ENCODE assay signal across 7 mouse cellular contexts in genomic region chr1:33739302-33739701, GRCm38 (mm10). TPM values are rescaled to one million over a fixed set of nuclear protein-coding genes. Genes with fewer than 3 reads are reported as not detected.
DNase-seq lines count a peak whose midpoint lies in the region; ATAC-seq and TF ChIP-seq lines count a peak whose summit lies in the region.

No protein-coding gene starts in this region.

- no peak for DNase-seq in Patski (ENCODE audit: low read depth, low spot score)
- peak; percentile 85 to 87 for DNase-seq in cerebellum, adult 18-20 months
- DNase-seq in forelimb bud, embryonic 11.5 days (ENCODE audit: low read depth, low spot score), result peak; percentile 84
- DNase-seq in induced T-regulatory cell, adult 2 months (ENCODE audit: low read depth), result peak; percentile 90
- peak; percentile 47 to 92 for DNase-seq in left cerebral cortex, adult 9 months (ENCODE audit: low spot score in 2 of 2)
- peak; percentile 70 for DNase-seq in right cerebral cortex, postnatal 25 days

- POLR2A ChIA-PET in Patski (lab: Charles Lee), result no interaction called here

- in situ Hi-C loops in Patski (cut with MboI; ENCODE audit: low pct_unique_long_range_greater_than_20kb), result no loop called here

- peak; percentile 60 for ATAC-seq in Patski
- peak; percentile 79 for ATAC-seq in megakaryocyte progenitor cell, adult 5-6 weeks (replicated peaks; ENCODE audit: poor library complexity)

- no peaks in the 10 kb centered on the region for H3K27me3 ChIP-seq in Patski

- CTCF ChIA-PET in Patski (lab: Charles Lee), result interaction anchor here (0.7 to 4.9 kb wide), 14 partner anchors 13 to 79 kb away, joined by 3 to 51 read pairs (median 3); no protein-coding TSS in a partner anchor

- no peak for TF ChIP-seq CTCF in Patski (IDR thresholded peaks at IDR 0.05)

RNA-seq across cellular contexts. Expression of gene Bag2, which starts 18.3 kb away (rescaled TPM):
- 194 TPM for polyA plus RNA-seq in Patski (2021)
- total RNA-seq in megakaryocyte progenitor cell, adult 5-6 weeks (2015), result 26.9 and 37.3 TPM in 2 replicates
- 26.0 and 26.3 TPM in 2 replicates for total RNA-seq in megakaryocyte progenitor cell, adult 5-6 weeks (2017)

RNA-seq across cellular contexts. Expression of gene Rab23, which starts 19.6 kb away (rescaled TPM):
- polyA plus RNA-seq in Patski (2021), result 23.3 TPM
- 3.3 and 7.1 TPM in 2 replicates for total RNA-seq in megakaryocyte progenitor cell, adult 5-6 weeks (2015)
- 1.1 and 3.0 TPM in 2 replicates for total RNA-seq in megakaryocyte progenitor cell, adult 5-6 weeks (2017)
